Mouse (Mus musculus): ENCODE results near the gene Qpctl.

Qpctl gene

DNA sequence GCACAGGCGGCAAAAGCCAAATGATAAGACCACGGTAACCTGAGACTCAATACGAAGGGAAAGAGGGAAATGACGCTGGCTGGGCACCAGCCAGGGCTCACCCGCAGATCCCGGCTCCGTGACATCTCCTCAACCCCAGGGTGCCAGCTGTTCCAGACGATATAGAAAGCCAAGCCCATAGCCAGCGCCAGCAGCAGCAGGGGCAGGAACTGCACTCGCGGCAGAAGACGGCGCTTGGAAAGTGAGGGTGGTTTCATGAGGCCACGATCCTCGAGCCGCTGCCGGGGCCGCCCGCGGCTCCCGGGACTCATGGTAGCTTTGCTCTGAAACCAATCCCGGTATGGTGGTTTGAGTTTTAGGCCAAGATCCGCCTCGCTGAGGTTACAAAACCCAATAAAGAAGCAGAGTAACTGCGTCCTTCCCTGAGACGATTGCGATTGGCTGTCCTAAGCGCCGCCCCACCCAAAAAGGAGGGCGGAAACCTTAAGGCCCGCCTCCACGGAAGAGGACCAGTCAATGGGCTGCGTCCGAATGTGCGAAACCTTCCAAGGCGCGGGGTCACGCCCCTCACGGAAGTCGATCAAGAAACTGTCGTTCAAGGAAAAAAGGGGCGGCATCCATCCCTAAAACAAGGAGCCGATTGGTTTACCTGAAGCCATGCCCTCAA is at the start of gene Qpctl:
Qpctl (minus strand) TSS at position 417 of the 667 bp plus-strand sequence.
- DNase-seq (ENCODE audit: inconsistent age in 2 of 2, low spot score in 1 of 2): peak; percentile 99

DNA sequence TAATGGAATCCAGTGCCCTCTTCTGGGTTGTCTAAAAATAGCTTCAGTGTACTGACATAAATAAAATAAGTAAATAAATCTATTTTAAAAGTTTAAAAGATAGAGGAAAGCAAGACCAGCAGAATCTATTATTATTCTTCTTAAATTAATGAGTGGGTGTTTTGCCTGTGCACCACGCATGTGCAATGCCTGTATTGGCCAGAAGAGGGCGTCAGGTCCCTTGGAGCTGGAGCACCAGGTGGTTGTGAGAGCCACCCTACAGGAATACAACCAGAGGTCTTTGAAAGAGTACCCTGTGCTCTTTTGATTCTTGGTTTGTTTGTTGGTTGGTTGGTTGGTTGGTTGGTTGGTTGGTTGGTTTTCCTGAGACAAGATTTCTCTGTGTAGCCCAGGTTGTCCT is 48.9 kb upstream of the Qpctl start:
- DNase-seq (ENCODE audit: inconsistent age in 2 of 2, low spot score in 1 of 2): peak in 1 of 2 experiments; percentile 68

DNA sequence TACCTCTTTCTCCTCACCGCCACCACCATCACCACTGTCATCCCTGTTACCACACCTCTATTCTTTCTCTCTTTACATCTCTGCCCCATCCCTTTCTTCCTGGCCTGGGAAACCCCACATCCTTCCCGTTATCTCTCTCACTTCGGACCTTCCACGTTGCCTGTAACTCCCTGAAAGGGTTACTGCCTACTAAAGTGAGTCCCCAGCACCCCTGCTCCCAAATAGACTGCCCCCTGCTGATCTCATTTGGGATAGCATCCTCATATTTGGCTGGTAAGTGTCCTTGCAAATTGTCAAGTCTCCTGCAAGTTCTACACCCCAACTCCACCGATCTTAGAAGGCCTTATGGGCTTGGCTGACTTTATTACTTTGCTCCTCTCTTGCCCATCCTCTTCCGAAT is 47.6 kb upstream of the Qpctl start:
- DNase-seq (ENCODE audit: inconsistent age in 2 of 2, low spot score in 1 of 2): peak; percentile 30 to 80

DNA sequence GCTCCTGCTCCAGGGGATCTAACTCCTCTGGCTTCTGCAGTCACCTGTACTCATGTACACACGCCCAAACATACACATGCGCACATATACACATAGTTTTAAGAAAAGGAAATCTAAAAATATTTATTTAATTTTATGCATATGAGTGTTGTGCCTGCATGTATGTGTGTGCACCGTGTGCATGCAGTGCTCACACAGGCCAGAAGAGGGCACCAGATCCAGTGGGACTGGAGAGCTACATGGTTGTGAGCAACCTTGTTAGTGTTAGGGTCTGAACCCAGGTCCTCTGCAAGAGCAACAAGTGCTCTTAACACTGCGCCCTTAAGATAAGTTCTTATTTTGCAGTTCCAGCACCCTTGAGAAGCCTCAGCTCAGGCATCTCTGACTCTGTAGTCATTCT is 45.6 kb upstream of the Qpctl start:
- DNase-seq (ENCODE audit: inconsistent age in 2 of 2, low spot score in 1 of 2): no peak

DNA sequence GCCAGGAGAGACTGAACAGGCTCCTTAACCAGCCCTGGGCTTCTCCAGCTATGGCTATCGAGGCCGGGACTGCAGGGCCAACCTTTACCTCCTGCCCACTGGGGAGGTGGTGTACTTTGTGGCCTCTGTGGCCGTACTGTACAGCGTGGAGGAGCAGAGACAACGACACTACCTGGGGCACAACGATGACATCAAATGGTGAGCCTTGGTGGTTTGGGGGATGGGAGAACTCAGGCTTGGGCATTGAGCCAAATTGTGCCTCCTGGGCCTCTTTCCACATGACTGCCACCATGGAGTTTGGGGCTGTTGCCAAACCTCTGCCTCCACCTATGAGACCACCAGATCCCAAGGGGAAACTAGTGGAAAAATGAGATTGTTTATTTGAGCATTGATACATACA is 35.7 kb upstream of the Qpctl start:
- no peak for DNase-seq (ENCODE audit: inconsistent age in 2 of 2, low spot score in 1 of 2)

DNA sequence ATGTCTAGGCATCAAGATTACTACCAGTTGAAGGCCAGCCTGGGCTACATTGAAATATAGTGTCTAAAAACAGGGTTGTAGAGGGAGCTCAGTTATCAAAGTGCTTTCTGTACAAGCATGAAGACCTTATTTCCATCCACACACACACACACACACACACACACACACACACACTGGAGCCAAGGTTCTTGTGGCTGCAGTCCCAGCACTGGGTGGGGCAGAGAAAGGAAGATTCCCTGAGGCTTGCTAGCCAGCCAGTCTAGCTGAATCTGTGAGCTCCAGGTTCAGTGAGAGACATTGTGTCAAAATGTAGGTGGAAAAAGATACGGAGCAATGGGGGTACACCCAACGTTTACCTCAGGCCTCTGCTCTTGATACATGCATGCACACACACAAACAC is 35.2 kb upstream of the Qpctl start:
- no peak for DNase-seq (ENCODE audit: inconsistent age in 2 of 2, low spot score in 1 of 2)

DNA sequence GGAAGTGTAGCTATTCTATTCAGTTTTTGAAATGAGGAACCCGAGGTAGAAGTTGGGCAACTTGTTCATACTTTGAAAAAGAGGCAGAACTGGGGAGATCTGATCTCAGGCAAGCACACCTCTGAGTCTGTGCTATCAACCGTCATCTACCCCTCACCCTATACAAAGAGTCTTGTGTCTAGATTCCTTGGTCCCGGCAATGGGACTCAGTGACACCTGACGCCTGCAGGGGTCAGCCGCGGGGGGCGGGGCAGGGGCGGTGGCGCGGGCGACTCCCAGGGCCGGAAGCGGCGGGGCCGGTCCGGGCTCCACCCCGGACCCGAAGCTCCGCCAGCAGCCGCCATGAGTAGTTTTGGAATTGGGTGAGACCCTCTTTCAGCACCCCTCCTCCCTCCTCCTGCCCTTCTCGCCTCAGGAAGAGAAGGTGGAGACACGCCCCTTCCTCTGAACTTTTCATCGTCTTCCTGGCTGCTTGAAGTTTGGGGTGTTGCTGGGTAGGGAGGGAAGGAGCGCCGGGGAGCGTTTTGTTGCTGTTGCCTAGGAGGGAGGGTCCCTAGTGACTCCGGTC is 31.9 kb upstream of the Qpctl start:
- peak; percentile 60 to 86 for DNase-seq (ENCODE audit: inconsistent age in 2 of 2, low spot score in 1 of 2)

DNA sequence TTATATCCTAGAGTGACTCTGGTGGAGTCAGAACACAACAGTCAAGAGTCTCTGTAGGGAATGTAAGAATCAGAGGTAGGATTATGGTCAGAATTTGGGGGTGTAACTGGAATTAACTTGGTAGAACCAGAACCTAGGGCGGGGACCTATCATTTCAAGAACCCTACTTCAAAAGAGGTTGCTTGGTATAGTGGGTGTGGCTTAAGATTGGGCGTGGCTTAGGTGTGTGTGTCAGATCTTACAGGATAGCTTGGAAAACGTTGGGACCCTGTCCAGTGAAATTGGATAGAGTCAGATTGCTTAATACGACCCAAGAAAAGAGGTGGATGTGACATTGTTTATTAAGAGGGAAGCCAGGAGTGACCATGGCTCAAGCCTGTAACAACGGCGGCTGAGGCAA is 30.8 kb upstream of the Qpctl start:
- DNase-seq (ENCODE audit: inconsistent age in 2 of 2, low spot score in 1 of 2): no peak

DNA sequence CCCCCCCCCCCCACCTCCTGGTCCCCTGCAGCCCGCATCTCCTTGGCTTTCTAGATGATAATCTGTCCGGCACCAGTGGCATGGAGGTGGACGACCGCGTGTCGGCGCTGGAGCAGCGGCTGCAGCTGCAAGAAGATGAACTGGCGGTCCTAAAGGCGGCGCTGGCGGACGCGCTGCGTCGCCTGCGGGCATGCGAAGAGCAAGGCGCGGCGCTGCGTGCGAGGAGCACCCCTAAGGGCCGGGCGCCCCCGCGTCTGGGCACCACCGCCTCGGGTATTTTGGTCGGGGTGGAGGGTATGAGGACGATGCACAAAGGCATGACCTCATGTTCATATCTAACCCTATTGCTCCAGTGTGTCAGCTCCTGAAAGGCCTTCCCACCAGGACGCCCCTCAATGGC is 30.1 kb upstream of the Qpctl start:
- peak; percentile 79 to 85 for DNase-seq (ENCODE audit: inconsistent age in 2 of 2, low spot score in 1 of 2)

DNA sequence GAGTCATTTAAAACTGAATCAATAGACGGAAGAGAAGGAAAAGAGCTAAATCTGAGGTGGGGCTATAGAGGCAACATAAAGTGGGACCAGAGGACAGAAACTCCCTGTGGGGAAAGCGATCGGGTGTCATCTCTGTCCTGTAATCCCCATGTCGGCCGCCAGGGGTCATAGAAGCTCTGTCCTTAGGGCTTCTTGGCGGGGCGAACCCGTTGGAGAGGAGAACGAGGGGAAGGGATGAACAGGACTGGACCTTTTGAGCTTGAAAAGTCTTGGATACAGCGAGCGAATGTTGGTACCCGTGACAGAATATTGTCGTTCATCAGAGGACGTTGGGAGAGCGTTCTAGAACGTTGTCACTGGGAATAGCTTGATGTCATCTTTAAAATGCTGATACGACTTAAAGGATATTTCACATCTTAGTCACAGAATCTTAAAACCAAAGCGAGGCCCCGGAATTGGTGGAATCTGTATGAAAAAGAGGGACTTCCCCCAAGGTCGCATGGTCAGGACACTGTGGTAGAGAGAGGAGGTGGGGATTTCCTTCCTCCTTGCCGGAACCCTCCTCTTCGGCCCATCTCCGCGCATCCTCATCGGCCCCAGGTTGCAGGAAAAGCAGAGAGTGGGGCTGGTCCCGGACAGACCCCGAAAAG is 29.5 kb upstream of the Qpctl start:
- peak; percentile 80 to 94 for DNase-seq (ENCODE audit: inconsistent age in 2 of 2, low spot score in 1 of 2)

DNA sequence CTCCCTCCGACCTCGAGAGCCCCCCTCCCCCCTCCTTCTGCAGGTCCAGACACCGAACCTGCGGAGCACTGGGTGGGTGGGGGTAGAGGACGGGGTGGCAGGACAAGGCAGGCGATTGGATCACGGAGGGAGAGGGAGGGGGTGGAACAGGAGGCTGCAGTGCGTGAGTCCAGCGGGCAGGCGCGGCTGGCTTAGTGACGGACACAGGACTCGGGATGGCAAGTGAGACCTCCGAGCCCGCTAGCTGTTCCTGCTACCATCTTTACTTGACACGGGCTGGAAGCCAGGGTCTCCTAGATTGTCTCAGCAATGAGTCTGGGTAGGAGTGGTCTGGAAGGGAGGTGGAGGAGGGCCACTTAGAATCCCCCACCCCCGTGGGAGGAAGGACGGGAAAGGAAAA is 28.9 kb upstream of the Qpctl start:
- no peak for DNase-seq (ENCODE audit: inconsistent age in 2 of 2, low spot score in 1 of 2)

DNA sequence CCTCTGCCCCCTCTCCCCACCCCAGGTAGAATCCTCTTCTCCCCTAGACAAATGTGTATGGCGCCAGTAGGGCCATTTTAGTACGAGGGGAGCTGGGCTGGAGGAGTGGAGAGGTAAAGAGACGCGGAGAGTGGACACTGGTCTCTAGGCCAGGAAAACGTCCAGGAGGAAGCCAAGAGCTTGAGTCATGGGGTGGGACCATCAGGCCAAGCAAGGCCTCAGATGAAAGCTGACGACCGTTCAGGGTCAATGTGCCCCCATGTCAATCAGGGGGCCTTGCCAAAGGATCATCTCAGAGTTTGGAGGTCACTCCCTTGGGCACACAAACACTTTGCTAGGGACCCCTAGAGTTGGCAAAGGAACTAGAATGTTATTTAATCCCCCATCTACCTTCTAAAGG is 28.1 kb upstream of the Qpctl start:
- DNase-seq (ENCODE audit: inconsistent age in 2 of 2, low spot score in 1 of 2): peak in 1 of 2 experiments; percentile 67

DNA sequence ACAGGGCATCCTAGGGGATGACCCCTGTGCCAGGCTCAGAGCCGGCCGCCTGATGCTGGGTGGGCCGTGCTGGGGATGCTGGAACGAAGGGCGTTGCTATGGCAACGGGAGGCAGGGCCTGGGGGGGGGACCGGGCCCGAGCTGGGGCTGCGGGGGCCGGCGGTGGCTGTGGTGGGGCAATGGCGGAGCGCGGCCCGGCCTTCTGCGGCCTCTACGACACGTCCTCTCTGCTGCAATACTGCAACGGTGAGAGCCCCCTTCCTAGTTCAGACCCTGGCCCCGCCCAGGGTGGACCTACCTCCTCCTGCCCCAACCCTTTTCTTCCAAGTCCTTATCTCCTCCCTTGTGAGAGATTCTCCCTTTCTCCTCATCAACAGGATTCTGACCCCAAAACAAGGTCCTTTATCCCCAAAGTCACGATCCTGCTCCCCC is 27.4 kb upstream of the Qpctl start:
- peak in 1 of 2 experiments; percentile 57 for DNase-seq (ENCODE audit: inconsistent age in 2 of 2, low spot score in 1 of 2)

DNA sequence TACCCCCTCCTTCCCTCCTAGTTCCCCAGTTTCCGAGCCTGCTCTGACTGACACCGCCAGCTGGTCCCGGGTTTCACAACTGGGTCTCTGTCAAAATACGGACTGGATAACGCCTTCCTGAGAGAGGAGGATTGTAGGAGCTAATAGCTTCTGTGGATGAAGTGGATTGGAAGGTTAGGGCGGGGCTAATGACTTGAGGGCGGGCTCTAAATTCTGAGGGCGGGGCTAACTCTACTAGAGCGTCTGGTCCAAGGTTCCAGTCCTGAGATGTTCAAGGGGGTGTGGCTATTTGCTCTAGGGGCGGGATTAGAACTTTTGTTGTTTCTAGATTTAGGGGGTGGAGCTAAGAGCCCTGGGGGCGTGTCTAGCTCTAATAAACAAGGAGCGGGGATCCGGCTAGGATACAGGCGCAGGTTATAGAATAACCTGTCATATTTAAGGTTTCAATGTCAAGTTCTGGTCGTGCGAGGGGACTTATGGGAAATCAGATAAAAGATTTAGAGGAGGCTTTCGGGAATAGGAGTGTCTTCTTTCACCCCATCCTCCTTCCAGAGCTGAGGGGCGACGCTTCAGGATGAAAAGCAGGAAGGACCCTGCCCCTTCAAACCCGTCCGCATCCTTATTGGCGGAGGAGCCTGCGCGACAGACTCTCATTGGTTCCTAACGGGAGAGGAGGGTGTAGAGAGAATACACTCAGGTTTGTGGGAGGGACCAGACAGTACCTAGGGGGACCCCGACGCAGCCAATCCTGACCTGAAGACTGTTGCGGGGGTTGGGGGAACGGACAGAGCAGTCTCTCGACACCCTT is 26.8 kb upstream of the Qpctl start, which contains the start of gene Eml2:
Eml2 (plus strand) TSS at position 714 of the 808 bp plus-strand sequence.
- peak in 1 of 2 experiments; percentile 78 for DNase-seq (ENCODE audit: inconsistent age in 2 of 2, low spot score in 1 of 2)

DNA sequence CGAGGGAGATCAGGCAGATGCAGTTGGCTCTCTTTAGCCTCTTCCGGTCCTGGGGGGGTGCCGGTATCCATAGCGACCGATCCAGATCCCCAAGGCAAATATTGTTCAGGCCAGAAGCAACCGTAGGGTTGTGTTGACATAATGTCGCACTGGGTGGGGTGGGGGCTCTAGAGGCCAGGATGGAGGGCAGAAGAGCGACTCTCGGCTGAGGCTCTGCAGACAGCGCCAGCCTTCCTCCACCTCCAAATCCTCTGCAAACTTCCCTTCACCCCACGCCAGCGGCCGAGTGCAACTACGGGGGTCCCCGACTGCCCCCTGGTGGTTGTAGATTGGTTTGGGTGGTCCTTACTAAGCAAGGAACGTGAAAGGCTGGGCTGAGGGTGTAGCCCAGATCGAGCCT is 23.8 kb upstream of the Qpctl start:
- peak; percentile 72 to 89 for DNase-seq (ENCODE audit: inconsistent age in 2 of 2, low spot score in 1 of 2)

DNA sequence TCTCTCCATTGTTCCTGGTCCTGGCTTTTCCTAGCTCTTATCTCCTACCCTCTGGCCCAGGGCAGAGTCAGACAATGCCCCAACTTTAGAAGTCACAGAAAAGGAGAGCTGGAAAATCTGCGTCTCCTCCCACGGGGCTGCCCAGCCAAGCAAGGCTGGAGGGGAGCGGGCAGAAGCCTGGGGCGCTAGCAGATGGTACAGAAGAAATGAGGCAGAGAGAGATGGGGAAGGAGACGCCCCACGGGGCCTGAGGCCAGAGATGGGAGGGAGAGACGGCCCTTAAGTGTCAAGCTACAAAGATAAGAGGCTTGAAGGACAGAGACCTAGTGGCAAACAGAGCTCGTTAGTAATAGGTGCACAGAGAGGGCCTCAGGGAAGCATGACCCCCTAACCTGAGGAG is 22.7 kb upstream of the Qpctl start:
- no peak for DNase-seq (ENCODE audit: inconsistent age in 2 of 2, low spot score in 1 of 2)

DNA sequence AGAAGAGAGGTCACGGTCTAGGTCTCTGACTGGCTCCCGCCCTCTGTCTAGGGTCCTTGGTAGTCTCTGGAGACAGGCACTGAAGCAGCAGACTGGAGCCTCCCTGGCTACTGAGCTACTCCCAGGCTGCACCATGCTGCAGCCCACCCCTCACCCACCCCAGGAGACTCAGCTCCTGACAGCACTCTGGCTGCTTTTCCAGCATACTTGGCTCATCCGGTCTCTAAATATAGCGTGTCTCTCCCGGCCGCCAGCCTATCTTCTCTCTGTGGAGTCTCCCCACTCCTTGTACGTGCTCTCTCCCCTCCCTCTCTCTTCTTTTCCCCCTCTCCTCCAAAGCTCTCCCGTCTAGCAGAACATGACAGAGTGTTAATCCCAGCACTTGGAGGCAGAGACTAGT is 21.1 kb upstream of the Qpctl start:
- DNase-seq (ENCODE audit: inconsistent age in 2 of 2, low spot score in 1 of 2): no peak

DNA sequence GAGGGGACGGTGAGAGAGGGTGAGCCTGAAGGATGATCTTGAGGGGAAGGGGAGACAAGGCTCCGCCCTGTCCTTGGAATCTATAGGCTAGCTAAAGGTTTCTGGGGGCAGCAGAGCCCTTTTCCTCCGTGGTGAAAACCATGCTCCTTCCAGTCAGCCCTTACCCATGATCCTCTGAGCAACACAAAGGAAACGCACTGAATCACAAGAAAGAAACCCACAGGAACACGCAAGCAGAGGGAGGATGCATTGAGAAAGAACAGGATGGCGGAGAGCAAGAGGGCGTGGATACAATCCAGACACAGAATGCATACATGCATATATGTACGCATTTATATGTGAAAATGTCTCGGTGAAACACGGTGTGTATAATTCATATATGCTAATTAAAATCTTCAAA is 20.4 kb upstream of the Qpctl start:
- no peak for DNase-seq (ENCODE audit: inconsistent age in 2 of 2, low spot score in 1 of 2)

DNA sequence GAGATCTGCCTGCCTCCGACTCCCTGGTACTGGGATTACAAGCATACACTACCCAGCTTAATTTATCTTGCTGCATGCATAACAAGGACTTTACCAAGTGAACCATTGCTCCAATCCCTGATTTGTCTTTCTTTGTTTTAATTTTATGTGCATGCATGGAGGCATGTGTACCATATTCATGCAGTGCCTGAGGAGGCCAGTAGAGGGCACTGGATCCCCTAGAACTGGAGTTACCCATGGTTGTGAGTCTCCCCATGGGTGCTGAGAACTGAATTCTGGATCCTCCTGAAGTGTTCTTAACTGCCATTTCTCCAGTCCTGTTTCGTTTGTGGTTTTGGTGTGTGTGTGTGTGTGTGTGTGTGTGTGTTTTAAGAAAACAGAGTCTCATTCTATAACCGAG is 17.9 kb upstream of the Qpctl start:
- DNase-seq (ENCODE audit: inconsistent age in 2 of 2, low spot score in 1 of 2): no peak

DNA sequence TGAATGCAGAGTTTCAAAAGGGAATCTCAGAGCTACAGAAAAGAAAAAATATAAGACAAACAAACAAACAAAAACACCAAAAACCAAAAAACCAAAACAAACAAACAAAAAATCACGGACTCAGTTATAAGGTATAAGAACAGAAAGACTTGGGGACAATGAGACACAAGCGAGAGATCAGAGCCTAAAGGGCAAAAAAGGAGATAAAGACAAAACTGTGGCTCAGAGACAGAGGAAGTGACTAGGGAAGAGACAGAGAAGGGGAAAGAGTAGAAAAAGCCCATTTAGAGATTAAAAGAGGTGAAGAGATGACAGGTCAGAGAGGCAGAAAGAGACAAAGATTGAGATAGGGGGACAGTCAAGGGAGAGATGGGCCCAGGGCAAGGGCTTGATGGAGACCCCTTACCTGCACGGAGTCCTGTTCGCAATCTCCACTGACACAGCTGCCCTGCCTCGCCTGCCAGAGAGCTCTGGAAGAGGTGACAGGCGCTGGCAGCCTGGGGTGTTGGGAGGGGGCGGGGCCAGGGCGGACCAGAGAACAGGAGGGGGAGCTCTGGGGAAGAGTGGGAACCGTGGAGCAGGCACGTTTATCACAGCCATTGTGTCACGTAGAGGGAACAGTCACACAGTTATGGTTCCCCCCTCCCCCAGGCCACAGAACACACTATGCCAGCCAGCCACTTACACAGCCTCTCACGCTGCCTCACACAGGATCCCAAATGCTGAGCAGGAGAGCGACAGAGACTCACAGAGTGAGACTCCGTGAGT is 16.7 kb upstream of the Qpctl start, which contains the start of gene Gipr:
Gipr (minus strand) TSS at position 472 of the 768 bp plus-strand sequence.
- DNase-seq (ENCODE audit: inconsistent age in 2 of 2, low spot score in 1 of 2): no peak

DNA sequence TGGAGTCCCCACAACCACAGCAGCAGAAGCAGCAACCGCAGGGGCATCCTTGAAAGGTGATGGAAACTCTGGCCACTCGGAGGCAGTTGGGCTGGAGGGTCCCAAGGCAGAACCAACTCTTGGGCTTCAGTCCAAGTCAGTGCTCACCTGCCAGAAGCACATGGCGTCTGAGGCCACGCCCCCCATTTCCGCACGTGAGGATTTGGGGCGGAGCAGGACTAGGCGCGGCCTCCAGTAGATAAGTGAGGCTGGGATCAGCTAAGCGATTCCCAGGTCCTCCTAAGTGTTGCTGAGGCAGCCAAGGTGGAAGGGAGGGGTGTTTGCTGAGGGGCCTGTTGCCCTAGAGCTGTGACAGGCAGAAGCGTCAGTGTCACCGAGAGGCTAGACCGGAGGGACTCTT is 15.9 kb upstream of the Qpctl start:
- DNase-seq (ENCODE audit: inconsistent age in 2 of 2, low spot score in 1 of 2): no peak

All from adrenal gland, adult (tissue).